Mouse (Mus musculus): ENCODE measurements at regions not wholly inside any gene's neighbourhood (a gene's known extent, or its start where the extent isn't known, plus 50 kb on each side); places are given as distances from the start of the nearest gene placed in this dataset.
A peak's percentile ranks its signal among the peaks of the same experiment; 100 is the strongest.
"Not testable (repeated sequence)": the region's sequence is repeated elsewhere in the genome, so short reads cannot be mapped to it uniquely, and the experiment has no call there.

- no peak for DNase-seq
Measured at GRCm38 (mm10) chr16:73404099-73404498, 1007.5 kb downstream of the Robo2 start.

- no peak for DNase-seq
Measured at GRCm38 (mm10) chr16:73379056-73379455, 1032.6 kb downstream of the Robo2 start.

GRCm38 (mm10) chr16:73374608-73375165, 1036.9 kb downstream of the Robo2 start:
- no peak for DNase-seq

- DNase-seq, result no peak
Measured at GRCm38 (mm10) chr16:73368607-73369233, 1042.9 kb downstream of the Robo2 start.

- DNase-seq, result no peak
Measured at GRCm38 (mm10) chr16:73367926-73368325, 1043.7 kb downstream of the Robo2 start.

GRCm38 (mm10) chr16:73367226-73367840, 1044.3 kb downstream of the Robo2 start:
- peak; percentile 16 for DNase-seq

- no peak for DNase-seq
Measured at GRCm38 (mm10) chr16:73350698-73351097, 1042.6 kb downstream of the Robo1 start.

GRCm38 (mm10) chr16:73343941-73344340, 1035.8 kb downstream of the Robo1 start:
- DNase-seq, result no peak

GRCm38 (mm10) chr16:73343531-73343930, 1035.4 kb downstream of the Robo1 start:
- no peak for DNase-seq

GRCm38 (mm10) chr16:73317644-73318043, 1009.5 kb downstream of the Robo1 start:
- no peak for DNase-seq

- DNase-seq, result no peak
Measured at GRCm38 (mm10) chr16:73310096-73310495, 1002.0 kb downstream of the Robo1 start.

- DNase-seq, result no peak
Measured at GRCm38 (mm10) chr16:73279951-73280350, 971.8 kb downstream of the Robo1 start.

- no peak for DNase-seq
Measured at GRCm38 (mm10) chr16:73259691-73260090, 951.6 kb downstream of the Robo1 start.

- no peak for DNase-seq
Measured at GRCm38 (mm10) chr16:73259283-73259682, 951.2 kb downstream of the Robo1 start.

- no peak for DNase-seq
Measured at GRCm38 (mm10) chr16:73245073-73245590, 937.0 kb downstream of the Robo1 start.

GRCm38 (mm10) chr16:73230599-73230998, 922.5 kb downstream of the Robo1 start:
- no peak for DNase-seq

GRCm38 (mm10) chr16:73217555-73217954, 909.4 kb downstream of the Robo1 start:
- DNase-seq, result no peak

GRCm38 (mm10) chr16:73203542-73203941, 895.4 kb downstream of the Robo1 start:
- DNase-seq, result no peak

GRCm38 (mm10) chr16:73200991-73201390, 892.9 kb downstream of the Robo1 start:
- DNase-seq, result no peak

GRCm38 (mm10) chr16:73182776-73183175, 874.7 kb downstream of the Robo1 start:
- DNase-seq, result no peak

- no peak for DNase-seq
Measured at GRCm38 (mm10) chr16:73182258-73182657, 874.2 kb downstream of the Robo1 start.

- no peak for DNase-seq
Measured at GRCm38 (mm10) chr16:73155447-73155846, 847.3 kb downstream of the Robo1 start.

- DNase-seq, result not testable (repeated sequence)
Measured at GRCm38 (mm10) chr16:73127927-73128326, 819.8 kb downstream of the Robo1 start.

GRCm38 (mm10) chr16:73120568-73120967, 812.5 kb downstream of the Robo1 start:
- DNase-seq, result no peak

All from kidney, postnatal 14 days (tissue).